Mouse (Mus musculus): ENCODE data around the gene Gm11565.

- no peak for TF ChIP-seq CTCF (IDR thresholded peaks at IDR 0.05)
- no peak for TF ChIP-seq EP300 (IDR thresholded peaks at IDR 0.05)
Measured at GRCm38 (mm10) chr11:99914451-99914850, at the start of gene Gm11565.

Measured in lung, postnatal 0 days (tissue).